Mouse (Mus musculus) frontal cortex, postnatal 25 days (tissue): ENCODE data around the gene Togaram2.
A peak's percentile ranks its signal among the peaks of the same experiment; 100 is the strongest.

Source experiments
- DNase-seq, 2 experiments: peaks; one replicate each; pipeline ENCODE4 v3.0.0; 2022; ENCODE audit warnings: low spot score in 2 of 2

Togaram2 gene

DNA sequence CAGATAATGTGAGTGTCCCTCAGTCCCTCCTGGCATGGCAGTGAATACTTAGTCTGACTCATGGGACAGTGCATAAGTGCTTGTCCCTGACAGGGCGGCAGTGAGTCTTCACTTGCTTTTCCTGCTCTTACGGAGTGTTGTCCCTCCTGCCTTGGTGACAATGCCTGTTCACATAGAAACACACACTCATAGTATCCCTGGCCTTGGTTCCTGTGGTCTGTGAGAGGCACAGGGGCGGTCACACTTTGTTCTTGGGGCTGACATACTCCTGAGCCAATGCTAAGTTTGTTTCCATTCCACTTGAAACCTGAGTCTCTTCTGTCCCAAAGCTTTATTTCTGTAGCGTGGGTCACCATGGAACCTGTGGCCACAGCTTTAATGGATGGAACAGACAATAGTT, 9.3 kb downstream of the Togaram2 start:
- DNase-seq, result no peak

DNA sequence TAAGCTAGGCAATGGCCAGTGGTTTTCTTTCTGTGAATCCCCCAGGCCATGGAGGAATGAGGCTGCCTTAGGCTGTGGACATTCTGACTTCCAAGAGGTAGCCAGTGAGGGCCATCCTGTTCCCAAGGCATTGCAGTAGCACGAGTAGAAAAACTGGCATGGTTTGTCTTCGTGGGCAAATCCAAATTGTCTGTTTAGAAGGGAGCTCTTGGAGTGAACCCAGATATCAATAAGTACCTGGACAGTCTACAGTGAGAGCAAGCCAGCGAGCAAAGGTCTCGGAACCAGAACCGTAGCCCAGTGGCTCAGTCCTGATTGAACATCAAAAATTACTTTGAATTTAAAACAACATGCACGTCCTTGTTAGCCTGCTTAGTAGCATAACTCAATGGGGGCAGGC, 10.2 kb downstream of the Togaram2 start:
- no peak for DNase-seq

DNA sequence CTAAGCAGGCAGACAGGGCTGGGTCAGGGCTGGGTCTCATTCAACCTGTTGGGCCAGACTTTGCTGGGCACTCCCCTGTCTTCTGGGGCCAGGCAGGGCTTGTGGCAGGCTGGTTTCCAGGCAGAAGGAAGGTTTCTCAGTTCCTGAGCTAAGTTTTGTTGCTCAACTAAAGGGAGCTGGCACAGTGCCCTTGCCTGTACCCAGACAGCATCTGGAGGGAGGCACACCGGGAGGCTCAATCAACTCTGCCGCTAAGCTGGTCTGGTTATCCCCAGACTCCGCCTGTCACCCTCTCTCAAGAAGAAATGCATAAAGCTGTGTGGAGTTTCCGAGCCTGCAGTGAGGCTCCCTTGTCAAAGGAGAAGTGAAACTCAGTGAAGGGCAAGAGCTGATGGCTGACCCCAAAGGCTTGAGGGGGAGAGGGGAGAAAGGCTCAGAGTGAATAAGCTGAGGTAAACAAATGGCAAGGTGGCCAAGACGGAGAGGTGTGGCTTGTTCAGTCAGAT, 11.1 kb downstream of the Togaram2 start:
- no peak for DNase-seq

DNA sequence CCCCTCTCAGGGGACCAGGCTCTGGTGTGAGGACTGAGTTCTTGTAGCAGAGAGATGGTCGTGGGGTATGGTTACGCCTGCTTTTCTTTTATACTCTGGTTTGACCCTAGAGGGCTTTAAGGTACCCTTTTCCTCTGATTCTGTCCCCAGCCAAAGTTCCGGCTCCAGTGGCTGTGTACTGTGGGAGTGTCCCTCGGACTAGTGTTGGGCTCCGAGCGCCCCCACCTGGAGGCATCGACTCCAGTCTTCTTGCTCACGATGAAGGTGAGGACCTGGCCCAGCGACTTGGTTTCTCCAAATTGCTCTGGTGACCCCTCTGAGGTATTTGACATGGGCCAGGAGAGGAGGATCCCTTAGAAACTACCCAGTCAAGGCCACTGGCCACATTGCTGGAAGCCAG, 14.4 kb downstream of the Togaram2 start:
- no peak for DNase-seq

DNA sequence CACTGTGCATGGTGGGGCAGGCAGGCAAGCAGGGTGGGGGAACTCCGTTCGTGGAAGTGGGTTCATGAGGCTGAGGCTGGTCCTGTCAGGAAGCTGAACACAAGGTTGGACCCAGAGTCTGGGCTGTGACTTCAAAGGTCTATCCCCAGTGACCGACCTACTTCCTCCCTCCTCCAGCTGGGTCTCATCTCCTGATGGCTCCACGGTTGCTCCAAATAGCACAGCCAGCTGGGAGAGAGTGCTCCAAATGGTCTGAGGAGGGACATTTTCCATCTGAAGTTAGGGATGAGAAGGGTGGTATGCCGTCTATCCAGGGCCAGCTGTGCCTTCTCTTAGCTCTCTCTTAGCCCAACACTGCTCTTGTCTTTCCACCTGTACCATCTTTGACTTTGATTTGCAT, 16.8 kb downstream of the Togaram2 start:
- no peak for DNase-seq

DNA sequence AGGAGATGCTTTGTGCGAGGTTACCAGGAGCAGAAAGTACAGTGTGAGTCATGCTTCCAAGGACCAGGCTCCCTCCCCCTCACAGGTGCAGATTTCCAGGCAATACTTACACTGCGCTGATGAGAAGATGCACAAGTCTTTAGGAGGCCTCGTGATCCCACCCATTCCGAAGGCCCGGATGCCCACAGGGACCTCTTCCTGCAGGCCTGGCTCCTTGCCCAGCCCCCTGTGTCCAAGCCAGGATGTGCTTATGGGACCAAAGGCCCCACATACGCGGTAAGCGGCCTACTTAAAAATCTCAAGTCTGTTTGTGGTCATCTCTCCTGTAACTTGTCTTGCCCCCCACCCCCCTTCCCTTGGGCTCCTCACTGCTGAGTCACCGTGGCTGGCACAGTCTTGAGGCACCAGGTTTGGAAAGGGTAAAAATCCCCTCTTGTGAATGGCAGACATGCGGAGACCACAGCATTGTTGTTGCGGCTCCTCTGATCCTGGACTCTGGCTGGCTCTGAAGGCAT, 18.4 kb downstream of the Togaram2 start:
- DNase-seq, result peak; percentile 23 to 38

DNA sequence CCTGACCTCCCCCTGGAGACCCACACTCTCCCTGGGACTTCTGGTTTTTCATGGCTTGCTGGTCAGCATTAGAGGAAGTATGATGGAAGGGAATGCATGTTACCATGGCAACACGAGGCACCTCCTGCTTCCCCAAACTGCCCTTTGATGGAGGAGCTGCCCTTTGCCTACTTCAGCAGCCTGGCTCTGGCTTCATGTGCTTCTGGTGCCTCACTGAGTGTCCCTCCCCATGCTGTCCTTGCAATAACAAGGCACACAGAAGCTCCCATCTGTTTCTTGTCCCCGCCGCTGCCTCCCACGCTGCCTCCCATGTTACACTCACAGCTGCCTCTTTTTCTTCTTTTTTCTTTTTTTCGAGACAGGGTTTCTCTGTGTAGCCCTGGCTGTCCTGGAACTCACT, 20.3 kb downstream of the Togaram2 start:
- peak; percentile 29 to 41 for DNase-seq

DNA sequence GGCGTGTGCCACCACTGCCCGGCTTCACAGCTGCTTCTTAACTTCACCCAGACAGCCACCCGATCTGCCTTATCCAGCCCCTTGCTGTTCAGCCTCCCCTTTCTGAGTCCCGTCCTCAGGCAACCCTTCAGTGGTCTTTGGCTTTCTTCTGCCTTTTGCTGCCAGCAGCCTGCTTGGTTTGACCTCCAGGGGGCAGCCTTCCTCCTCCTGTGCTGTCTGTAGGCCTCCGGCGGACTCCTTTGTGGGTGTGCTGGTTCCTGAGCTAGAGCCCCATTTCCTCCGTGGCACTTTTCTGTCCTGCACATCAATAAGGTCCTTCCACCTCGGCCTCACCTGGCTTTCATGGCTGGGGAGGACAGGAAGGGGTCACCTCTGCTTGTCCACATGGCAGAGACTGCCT, 20.7 kb downstream of the Togaram2 start:
- DNase-seq, result no peak

DNA sequence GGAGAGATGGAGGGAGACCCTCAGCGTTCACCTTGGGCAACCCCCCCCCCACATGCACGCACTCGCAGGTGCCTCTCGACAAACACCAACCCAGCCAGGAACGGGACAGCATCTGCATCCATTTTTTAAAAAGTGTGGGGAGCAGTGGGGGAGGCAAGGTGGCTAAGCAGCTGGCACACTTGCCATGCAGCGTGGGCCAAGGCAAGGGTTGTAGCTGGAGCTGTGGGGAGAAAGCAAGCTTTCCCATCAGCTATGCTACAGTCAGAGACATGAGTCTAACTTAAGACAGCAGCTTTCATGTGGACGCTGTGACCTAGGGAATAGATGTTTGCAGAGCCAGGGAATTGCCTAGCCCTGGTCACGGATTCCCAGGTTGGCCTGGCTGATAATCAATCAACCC, 22.1 kb downstream of the Togaram2 start:
- no peak for DNase-seq

DNA sequence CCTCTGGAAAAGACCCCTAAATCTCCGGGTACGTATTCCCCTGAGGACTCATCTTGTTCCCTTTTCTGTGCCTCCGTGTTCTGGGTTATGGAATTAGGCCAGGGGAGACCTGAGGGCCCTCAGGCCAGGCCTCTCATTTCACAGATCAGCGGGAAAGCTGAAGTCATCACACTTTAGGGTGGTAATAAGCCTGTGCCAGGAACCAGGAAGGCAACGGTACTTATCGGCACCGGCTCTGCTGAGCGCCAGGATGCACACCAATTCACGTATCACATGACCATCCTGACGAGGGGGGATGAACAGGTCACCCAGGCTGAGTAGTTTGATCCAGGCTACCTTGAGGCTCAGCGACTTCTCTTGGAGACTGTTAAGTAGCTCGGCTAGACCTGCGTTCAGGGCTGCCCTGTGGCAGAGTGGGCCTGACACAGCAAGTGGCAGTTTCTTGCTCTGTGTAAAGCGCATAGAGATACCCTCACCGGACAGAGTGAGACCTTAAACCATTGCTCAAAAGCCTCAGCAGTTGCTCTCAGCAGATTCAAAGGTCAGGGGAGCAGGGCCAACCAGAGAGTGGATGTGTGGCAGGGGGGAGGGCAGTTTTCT, 22.8 kb downstream of the Togaram2 start:
- no peak for DNase-seq

DNA sequence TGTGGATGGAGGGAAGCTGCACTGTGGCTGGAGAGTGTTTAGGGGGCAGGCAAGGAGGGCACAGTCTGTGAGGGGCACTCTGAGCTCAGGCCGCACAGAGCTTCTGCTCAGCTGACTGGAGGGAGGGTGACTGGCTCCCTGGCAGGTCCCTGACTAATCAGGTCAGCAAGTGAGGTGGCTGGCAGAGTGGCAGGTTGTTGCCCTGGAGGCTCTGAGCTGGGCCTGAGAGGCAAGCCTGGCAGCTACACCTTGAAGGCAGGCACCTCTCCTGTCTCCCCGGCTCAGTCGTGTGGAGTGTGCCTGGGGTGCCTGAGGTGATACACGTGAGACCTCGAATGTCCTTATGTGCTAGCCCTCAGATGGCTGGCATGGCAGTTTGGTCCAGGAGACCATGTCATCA, 23.3 kb downstream of the Togaram2 start:
- DNase-seq, result no peak

DNA sequence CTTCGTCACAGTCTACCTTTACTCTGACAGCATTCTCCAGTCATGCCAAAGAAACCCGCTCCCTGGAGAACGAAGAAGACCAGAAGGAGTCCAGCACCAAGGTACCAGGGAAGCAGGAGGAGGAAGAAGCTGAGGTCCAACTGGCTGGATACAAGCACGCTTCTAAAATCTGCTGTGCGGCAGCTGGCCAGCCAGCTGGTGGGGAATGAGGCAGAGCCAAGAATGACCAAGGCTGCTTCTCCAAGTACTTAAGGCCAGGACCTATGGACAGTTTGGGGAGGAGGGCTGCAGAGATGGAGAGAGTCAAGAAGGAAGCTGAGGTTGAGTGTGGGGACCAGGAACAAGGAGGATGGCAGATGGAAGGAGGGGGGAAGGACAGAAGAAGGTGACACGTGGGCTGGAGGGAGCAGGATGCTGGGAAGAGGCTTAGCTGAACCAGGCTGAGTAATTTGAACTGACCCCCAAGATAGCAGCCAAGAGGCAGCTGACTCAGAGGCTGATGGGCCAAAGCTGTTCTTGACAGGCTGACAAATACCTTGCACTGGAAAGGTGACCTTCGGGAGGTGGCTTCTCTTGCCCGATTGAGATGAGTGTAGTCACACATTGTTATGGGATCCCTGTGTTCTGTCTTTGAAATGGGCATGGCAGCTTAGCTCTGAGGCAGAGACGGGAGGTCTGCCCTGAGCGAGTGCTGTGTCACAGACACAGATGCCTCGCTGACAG, 25.0 kb downstream of the Togaram2 start:
- DNase-seq, result no peak

DNA sequence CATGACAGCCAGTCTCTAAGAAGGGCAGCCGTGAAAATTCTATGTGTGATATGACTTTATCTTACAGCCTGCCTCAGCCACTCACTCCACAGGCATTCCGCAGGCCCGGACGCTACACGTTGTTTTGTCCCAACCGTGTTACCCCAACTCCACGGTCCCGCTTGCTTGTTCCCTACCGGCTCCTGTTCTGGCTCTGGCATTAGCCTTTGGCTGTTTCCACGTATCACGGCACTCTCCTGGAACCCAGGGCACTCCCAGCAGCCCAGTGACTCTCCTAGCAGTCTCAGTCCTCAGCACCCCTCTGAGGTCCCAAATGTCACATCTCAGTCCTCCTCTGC, 25.5 kb downstream of the Togaram2 start:
- DNase-seq, result no peak

DNA sequence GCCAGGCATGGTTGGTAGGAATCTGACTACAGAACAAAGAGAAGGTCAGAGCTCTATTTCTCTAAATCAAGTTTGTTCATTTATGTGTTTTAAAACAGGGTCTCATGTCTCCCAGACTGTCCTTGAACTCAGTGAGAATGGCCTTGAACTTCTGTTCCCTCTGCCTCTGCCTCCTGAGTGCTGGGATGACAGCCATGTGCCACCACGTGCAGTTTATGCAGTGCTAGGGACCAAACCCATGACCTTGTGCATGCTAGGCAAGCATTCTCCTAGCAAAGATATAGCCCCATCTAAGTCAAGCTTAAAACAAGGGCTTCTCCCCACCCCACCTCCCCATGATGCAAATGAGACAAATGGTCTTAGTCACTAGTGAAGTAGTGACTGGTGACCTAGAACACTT, 32.1 kb downstream of the Togaram2 start:
- DNase-seq, result no peak

DNA sequence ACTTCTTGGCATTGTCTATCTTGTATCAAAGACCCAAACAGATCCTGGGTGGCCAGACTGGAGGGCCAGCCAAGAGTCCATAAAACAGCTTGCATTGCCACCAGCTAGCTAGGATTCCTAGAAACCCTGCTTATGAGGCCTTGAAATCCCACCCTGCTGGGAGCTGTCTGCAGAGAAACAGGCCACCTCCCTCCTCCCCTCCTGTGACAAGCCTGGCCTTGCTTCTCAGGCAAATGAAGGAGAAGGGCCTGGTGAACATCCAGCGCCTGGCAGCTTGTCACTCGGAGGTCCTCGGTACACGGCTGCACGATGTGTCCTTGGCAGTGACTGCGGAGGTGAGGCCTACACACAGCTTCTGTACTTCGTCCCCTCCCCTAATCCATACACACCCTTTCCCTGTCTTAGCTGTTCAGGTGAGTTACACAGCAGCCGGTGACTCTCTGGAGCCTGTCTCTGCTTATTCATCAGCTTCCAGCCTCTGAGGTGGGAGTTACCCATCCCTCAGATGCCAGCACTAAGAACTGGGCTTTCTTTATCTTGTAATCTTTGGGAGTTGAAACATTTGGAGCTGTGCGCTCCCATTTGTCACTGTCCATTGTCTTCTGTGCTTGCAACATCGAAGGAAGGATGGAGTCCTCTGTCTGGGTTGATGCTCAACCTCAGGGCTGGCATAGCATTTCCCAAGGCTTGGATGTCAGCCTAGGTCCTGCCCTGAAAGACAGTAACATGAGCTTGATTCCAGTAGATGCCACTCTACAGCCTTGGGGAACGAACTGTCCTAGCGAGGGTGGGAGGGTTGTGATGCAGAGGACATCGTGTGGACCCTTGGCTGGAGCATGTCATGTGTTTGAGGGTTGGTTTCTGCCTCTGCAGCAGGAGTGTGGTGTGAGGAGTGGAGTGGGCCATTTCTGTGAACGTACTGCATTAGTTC, 32.8 kb downstream of the Togaram2 start:
- DNase-seq, result no peak

DNA sequence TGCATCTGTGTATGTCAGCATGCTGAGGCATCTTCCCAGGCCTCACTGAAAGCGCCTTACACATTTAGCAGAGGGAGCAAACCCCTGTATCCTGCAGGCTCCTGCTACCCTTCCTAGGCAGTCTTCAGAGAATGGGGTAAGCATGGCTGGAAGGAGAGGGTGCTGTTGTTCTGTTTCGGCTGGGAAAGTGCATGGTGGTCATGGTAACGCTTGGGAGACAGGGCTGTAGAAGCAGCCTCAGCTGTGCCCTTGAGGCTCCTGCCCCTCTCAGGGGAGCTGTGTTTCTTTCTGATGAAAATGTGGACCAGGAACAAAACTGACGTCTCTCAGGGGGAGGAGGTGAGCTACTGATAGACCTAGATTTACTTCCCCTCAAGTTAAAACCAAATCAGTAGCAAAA, 34.7 kb downstream of the Togaram2 start:
- DNase-seq, result no peak

DNA sequence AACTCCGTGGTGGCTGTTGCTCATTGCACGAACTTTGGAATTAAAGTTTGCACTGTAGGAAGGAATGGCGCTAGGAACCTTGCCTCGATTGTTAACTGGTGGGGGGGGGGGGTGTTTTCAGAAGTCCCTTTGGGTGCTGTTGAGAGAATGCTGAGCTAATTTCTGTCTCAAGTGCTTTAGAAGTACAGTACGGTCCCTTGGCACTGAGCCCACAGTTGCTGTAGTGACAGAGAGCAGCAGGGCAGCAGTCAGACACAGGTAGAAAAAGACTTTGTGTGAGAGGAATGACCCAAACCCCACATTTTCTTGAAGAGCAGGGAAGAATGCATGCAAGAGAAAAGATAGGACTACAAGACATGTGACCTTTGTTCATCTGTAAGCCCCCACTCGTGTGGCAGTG, 39.2 kb downstream of the Togaram2 start:
- no peak for DNase-seq

DNA sequence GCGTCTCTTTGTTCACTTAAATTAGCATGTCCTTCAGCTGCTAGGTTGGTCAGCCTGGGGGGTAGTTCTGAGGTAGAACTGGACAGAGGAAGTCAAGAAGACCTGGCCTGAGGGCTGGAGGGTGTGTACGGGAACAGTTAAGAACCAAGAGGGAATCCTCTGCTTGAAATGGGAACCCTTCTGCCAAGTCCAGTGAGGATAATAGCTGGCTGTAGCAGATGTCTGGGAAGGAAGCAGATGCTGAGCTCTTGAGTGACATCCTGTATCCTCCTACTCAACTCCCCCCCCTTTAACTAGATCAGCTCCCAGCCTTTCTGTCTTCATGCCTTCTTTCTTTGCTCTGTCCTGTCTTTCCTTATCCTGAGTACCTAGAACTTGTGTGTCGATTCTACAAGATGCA, 42.0 kb downstream of the Togaram2 start:
- DNase-seq, result no peak

DNA sequence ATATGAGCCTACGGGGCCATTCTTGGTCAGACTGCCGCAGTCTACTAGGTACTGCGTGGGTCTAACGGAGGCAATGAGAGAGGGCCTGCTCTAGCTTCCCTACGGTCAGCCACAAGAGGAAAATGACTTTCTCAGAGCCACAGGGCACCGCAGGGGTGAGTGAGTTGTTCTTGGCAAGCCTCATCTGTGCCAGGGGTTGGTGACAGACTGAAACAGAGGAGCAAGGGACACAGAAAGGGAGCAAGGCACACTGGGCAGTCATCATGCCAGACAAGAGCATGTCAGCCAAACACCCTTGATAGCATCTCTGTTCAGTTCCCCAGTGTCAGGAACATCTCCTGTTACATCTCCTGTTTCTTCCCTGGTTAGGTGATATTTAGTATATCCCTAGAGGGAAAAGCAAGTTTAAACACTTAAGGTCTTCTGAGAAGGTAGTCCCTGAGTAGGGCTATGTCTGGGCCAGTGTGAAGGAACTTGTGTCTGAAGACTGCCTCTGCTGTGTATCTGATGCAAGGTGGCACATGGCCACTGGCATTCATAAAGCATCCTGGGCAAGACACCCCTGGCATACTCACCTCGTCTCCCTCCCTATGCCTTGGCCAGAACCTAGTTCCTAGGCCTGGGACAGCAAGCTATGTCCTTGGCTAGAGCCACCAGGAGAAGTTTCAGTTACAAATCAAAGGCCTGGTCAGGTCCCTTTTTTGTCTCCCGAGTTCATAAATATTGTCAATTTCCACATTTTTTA, 45.0 kb downstream of the Togaram2 start:
- DNase-seq, result no peak

DNA sequence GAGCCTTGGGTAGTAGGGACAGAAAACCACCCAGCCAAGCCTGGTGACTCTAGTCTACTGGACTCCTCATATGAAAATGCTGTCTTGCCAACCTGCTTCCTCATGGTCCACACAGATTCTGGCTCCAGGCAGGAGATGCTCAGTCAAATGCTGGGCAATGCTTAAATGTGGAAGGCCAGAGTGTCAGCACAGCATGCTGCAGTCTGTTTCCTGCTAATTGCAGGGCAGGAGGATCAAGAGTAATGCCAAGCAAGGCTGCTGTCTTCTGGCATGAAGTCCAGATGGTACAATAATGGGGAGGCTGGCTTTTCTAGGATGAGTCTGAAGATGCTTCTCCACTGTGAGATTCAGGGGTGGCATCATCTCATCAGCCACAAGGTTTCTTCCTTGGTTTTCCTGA, 47.4 kb downstream of the Togaram2 start:
- no peak for DNase-seq

DNA sequence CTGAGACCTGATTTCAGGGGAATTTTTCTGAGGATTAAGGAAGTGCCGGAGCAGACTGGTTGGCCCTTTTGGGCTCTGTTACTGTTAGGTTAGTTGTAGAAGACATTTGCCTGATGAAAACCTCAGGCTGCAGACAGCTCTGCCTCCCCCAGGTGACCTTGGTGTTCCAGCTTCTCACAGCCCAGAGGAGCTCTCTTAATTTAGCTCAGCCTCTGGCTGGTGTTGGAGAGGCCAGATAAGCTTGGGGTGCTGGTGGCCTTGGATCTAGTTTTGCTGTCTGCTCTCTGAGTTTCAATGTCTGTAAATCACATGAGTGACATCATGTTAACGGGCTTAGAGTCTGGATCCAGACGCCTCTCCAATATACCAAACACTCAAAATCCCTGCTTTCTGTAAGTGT, 48.0 kb downstream of the Togaram2 start:
- no peak for DNase-seq

DNA sequence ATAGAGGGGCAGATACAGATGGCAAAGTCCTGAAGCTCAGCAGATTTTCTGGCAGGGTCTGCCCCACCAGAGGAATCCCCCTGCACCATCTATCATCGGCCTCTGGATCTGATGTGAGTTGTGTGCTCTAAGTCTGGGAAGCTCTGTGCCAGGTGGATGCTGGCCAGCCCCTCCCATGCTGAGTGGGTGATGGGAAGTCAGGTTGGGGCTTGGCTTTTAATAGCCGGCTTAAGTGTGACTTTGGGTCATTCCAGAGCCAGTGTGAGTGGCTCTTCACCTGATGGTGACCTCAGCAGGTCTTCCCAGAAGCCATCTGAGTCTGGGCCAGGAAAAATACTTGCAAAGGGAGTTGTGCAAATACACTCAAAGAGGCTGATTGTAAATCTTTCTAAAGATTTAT, 57.6 kb downstream of the Togaram2 start:
- no peak for DNase-seq
